Mouse (Mus musculus): ENCODE measurements at regions not wholly inside any gene's neighbourhood (a gene's known extent, or its start where the extent isn't known, plus 50 kb on each side); places are given as distances from the start of the nearest gene placed in this dataset.

GRCm38 (mm10) chr12:110022631-110023030 is 256.2 kb upstream of the Dio3 start:
- Histone ChIP-seq H3K4me3 (ENCODE audit: low read depth, low read length) (no peak overlapping the region), H3K4me2 (ENCODE audit: low read depth, low read length, poor library complexity, severe bottlenecking) (no peak overlapping the region), H3K9ac (replicated peaks; ENCODE audit: low read length, poor library complexity, severe bottlenecking) (no peak overlapping the region), H3K27ac (ENCODE audit: low read depth, low read length) (no peak overlapping the region), H3K9me3 (ENCODE audit: low read length) (no peaks in the 10 kb centered on the region), H3K36me3 (ENCODE audit: insufficient read depth, low read length) (no peaks in the 10 kb centered on the region), H3K27me3 (ENCODE audit: insufficient read depth, low read length) (no peaks in the 10 kb centered on the region), H3K4me1 (ENCODE audit: insufficient read depth, low read length) (no peaks in the 10 kb centered on the region; the same call in 1 of the 2 replicates)
- ATAC-seq (ENCODE audit: low FRiP score) (no peak), DNase-seq (ENCODE audit: low spot score) (no peak)
- no peak for TF ChIP-seq CTCF (IDR thresholded peaks at IDR 0.05)
- WGBS, result 82% methylated on average over 6 of the region's 6 CpGs

GRCm38 (mm10) chr12:110023192-110024101 is 255.4 kb upstream of the Dio3 start:
- H3K27me3 ChIP-seq (ENCODE audit: insufficient read depth, low read length), result no peaks in the 10 kb centered on the region
- H3K9me3 ChIP-seq (ENCODE audit: low read length), result no peaks in the 10 kb centered on the region
- 71% methylated on average over 11 of the region's 11 CpGs for WGBS
- no peak overlapping the region for H3K27ac ChIP-seq (ENCODE audit: low read depth, low read length)
- H3K4me3 ChIP-seq (ENCODE audit: low read depth, low read length), result no peak overlapping the region
- H3K4me2 ChIP-seq (ENCODE audit: low read depth, low read length, poor library complexity, severe bottlenecking), result no peak overlapping the region
- DNase-seq (ENCODE audit: low spot score), result no peak
- no peak for ATAC-seq (ENCODE audit: low FRiP score)
- H3K4me1 ChIP-seq (ENCODE audit: insufficient read depth, low read length), result no peaks in the 10 kb centered on the region; the same call in 1 of the 2 replicates
- H3K9ac ChIP-seq (replicated peaks; ENCODE audit: low read length, poor library complexity, severe bottlenecking), result no peak overlapping the region
- TF ChIP-seq CTCF (IDR thresholded peaks at IDR 0.05), result no peak
- no peaks in the 10 kb centered on the region for H3K36me3 ChIP-seq (ENCODE audit: insufficient read depth, low read length)

GRCm38 (mm10) chr12:110024295-110024694 is 254.6 kb upstream of the Dio3 start:
- Histone ChIP-seq H3K9me3 (ENCODE audit: low read length) (no peaks in the 10 kb centered on the region), H3K9ac (replicated peaks; ENCODE audit: low read length, poor library complexity, severe bottlenecking) (no peak overlapping the region), H3K4me1 (ENCODE audit: insufficient read depth, low read length) (no peaks in the 10 kb centered on the region; the same call in 1 of the 2 replicates), H3K27me3 (ENCODE audit: insufficient read depth, low read length) (no peaks in the 10 kb centered on the region), H3K36me3 (ENCODE audit: insufficient read depth, low read length) (no peaks in the 10 kb centered on the region), H3K4me2 (ENCODE audit: low read depth, low read length, poor library complexity, severe bottlenecking) (no peak overlapping the region), H3K4me3 (ENCODE audit: low read depth, low read length) (no peak overlapping the region), H3K27ac (ENCODE audit: low read depth, low read length) (no peak overlapping the region)
- TF ChIP-seq CTCF (IDR thresholded peaks at IDR 0.05), result no peak
- DNase-seq (ENCODE audit: low spot score) (no peak), ATAC-seq (ENCODE audit: low FRiP score) (no peak)
- 92% methylated on average over 9 of the region's 9 CpGs for WGBS

GRCm38 (mm10) chr12:110025171-110025570 is 253.7 kb upstream of the Dio3 start:
- Histone ChIP-seq H3K4me1 (ENCODE audit: insufficient read depth, low read length) (no peaks in the 10 kb centered on the region; the same call in 1 of the 2 replicates), H3K27me3 (ENCODE audit: insufficient read depth, low read length) (no peaks in the 10 kb centered on the region), H3K4me3 (ENCODE audit: low read depth, low read length) (no peak overlapping the region), H3K9me3 (ENCODE audit: low read length) (no peaks in the 10 kb centered on the region), H3K36me3 (ENCODE audit: insufficient read depth, low read length) (no peaks in the 10 kb centered on the region), H3K9ac (replicated peaks; ENCODE audit: low read length, poor library complexity, severe bottlenecking) (no peak overlapping the region), H3K4me2 (ENCODE audit: low read depth, low read length, poor library complexity, severe bottlenecking) (no peak overlapping the region), H3K27ac (ENCODE audit: low read depth, low read length) (no peak overlapping the region)
- ATAC-seq (ENCODE audit: low FRiP score) (no peak), DNase-seq (ENCODE audit: low spot score) (no peak)
- TF ChIP-seq CTCF (IDR thresholded peaks at IDR 0.05), result no peak
- WGBS, result 91% methylated on average over 7 of the region's 7 CpGs

- no peak overlapping the region for H3K4me2 ChIP-seq (ENCODE audit: low read depth, low read length, poor library complexity, severe bottlenecking)
- DNase-seq (ENCODE audit: low spot score), result peak; percentile 20
Observed at GRCm38 (mm10) chr12:110026033-110026750, 252.7 kb upstream of the Dio3 start.

GRCm38 (mm10) chr12:110027345-110027744 is 251.5 kb upstream of the Dio3 start:
- Histone ChIP-seq H3K27me3 (ENCODE audit: insufficient read depth, low read length) (no peaks in the 10 kb centered on the region), H3K9me3 (ENCODE audit: low read length) (no peaks in the 10 kb centered on the region), H3K36me3 (ENCODE audit: insufficient read depth, low read length) (no peaks in the 10 kb centered on the region), H3K4me2 (ENCODE audit: low read depth, low read length, poor library complexity, severe bottlenecking) (no peak overlapping the region), H3K4me1 (ENCODE audit: insufficient read depth, low read length) (no peaks in the 10 kb centered on the region; the same call in 1 of the 2 replicates), H3K27ac (ENCODE audit: low read depth, low read length) (no peak overlapping the region), H3K9ac (replicated peaks; ENCODE audit: low read length, poor library complexity, severe bottlenecking) (no peak overlapping the region), H3K4me3 (ENCODE audit: low read depth, low read length) (no peak overlapping the region)
- ATAC-seq (ENCODE audit: low FRiP score), result no peak
- no peak for TF ChIP-seq CTCF (IDR thresholded peaks at IDR 0.05)
- 70% methylated on average over 6 of the region's 6 CpGs for WGBS
- DNase-seq (ENCODE audit: low spot score), result no peak

More at GRCm38 (mm10) chr12:110026033-110026750, 252.7 kb upstream of the Dio3 start:
- no peaks in the 10 kb centered on the region for H3K27me3 ChIP-seq (ENCODE audit: insufficient read depth, low read length)
- no peaks in the 10 kb centered on the region; the same call in 1 of the 2 replicates for H3K4me1 ChIP-seq (ENCODE audit: insufficient read depth, low read length)
- WGBS, result 35% methylated on average over 11 of the region's 11 CpGs
- H3K4me3 ChIP-seq (ENCODE audit: low read depth, low read length), result no peak overlapping the region
- H3K27ac ChIP-seq (ENCODE audit: low read depth, low read length), result no peak overlapping the region
- H3K9ac ChIP-seq (replicated peaks; ENCODE audit: low read length, poor library complexity, severe bottlenecking), result no peak overlapping the region
- ATAC-seq (ENCODE audit: low FRiP score), result no peak
- TF ChIP-seq CTCF (IDR thresholded peaks at IDR 0.05), result no peak
- no peaks in the 10 kb centered on the region for H3K9me3 ChIP-seq (ENCODE audit: low read length)
- H3K36me3 ChIP-seq (ENCODE audit: insufficient read depth, low read length), result no peaks in the 10 kb centered on the region

All from midbrain, postnatal 0 days (tissue).